Mouse (Mus musculus) stomach, postnatal 0 days (tissue): ENCODE results near the gene Fam124b. TPM values are rescaled to one million over a fixed set of nuclear protein-coding genes. Genes with fewer than 3 reads are reported as not detected.

Experiments used
- ATAC-seq: fragments of 200-750 bp; cut with Nextera tagmentation; 2 replicates; pipeline ENCODE4 v1.8.0; 2017; ENCODE audit not compliant: low FRiP score, low TSS enrichment
- DNase-seq: peaks from one replicate; pipeline ENCODE4 v3.0.0-alpha.2; 2016; ENCODE audit warnings: low spot score
- H3K27ac ChIP-seq: fragments of 300-500 bp; sonication (generic); replicated peaks from 2 replicates; pipeline ENCODE4 v1.5.1; 2014; ENCODE audit warnings: mild to moderate bottlenecking, control low read depth
- H3K27me3 ChIP-seq: fragments of 300-500 bp; sonication (generic); 2 replicates; pipeline ENCODE4 v1.6.1; 2014; ENCODE audit warnings: low read length; ENCODE audit not compliant: control insufficient read depth, insufficient read depth
- H3K36me3 ChIP-seq: fragments of 300-500 bp; sonication (generic); 2 replicates; pipeline ENCODE4 v1.6.1; 2014; ENCODE audit warnings: low read length, mixed read lengths; ENCODE audit not compliant: control insufficient read depth, insufficient read depth
- H3K4me1 ChIP-seq: fragments of 300-500 bp; sonication (generic); replicated peaks from 2 replicates; pipeline ENCODE4 v1.6.1; 2014; ENCODE audit warnings: antibody characterized with exemption; ENCODE audit not compliant: control insufficient read depth, insufficient read depth
- H3K4me2 ChIP-seq: fragments of 300-500 bp; sonication (generic); replicated peaks from 2 replicates; pipeline ENCODE4 v1.6.1; 2014; ENCODE audit warnings: low read depth, mild to moderate bottlenecking, control low read depth, moderate library complexity
- H3K4me3 ChIP-seq: fragments of 300-500 bp; sonication (generic); 2 replicates; pipeline ENCODE4 v1.5.1; 2014; ENCODE audit warnings: low read depth, low read length, control low read depth
- H3K9ac ChIP-seq: fragments of 300-500 bp; sonication (generic); 2 replicates; pipeline ENCODE4 v1.6.1; 2014; ENCODE audit warnings: mild to moderate bottlenecking, low read length, control low read depth, mixed read lengths
- H3K9me3 ChIP-seq: fragments of 300-500 bp; sonication (generic); 2 replicates; pipeline ENCODE4 v1.6.1; 2016; ENCODE audit warnings: low read length; ENCODE audit not compliant: control insufficient read depth
- CTCF ChIP-seq: IDR thresholded peaks from 2 replicates; pipeline ENCODE4 v1.5.1; 2016; ENCODE audit warnings: antibody characterized with exemption, low read depth, mild to moderate bottlenecking, moderate library complexity
- EP300 ChIP-seq: optimal IDR thresholded peaks from 2 replicates; pipeline ENCODE3; 2016; ENCODE audit warnings: antibody characterized with exemption
- WGBS: fragments of 180-500 bp; shearing (Covaris S2); extraction: QIAGEN DNeasy Blood & Tissue Kit; methylation state at CpG from one replicate; pipeline ENCODE4 v1.1.7; 2014; 5-methylcytosine and 5-hydroxymethylcytosine counted together
- polyA plus RNA-seq: library from polyadenylated mRNA; unstranded; fragments of >200 nt; fragmentation: Nextera tagmentation; extraction: Ambion mirVana; gene quantifications from 2 replicates; pipeline ENCODE4 v1.2.1, GENCODE M21; 2015

The Fam124b gene
- polyA plus RNA-seq, 1 experiment from 2014 or later = 0.29 TPM

DNA sequence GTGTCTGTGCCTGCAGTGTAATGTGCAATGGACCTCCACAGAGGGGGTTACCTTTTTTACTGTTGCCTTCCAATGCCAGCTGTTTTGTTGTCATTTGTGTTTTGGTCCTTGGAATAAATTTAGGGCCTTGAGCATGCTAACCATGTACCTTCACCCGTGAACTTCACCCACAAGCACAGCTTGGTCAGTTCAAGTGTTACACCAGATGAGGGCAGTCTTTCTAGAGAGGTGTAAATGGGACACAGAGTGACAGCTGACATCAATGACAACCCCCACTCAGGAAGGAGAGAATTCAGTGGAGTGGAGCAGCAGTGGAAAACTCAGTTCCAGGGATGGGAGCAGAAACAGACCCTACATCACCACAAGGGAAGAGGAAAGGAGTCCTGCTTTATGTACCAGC is 12.3 kb upstream of the Fam124b start:
- WGBS = 79% methylated on average over 1 of the region's 1 CpGs
- ATAC-seq = no peak
- Histone ChIP-seq H3K4me1 (no peaks in the 10 kb centered on the region), H3K36me3 (no peaks in the 10 kb centered on the region), H3K4me2 (no peak overlapping the region), H3K9me3 (no peaks in the 10 kb centered on the region), H3K4me3 (no peak overlapping the region), H3K27ac (no peak overlapping the region), H3K27me3 (no peaks in the 10 kb centered on the region), H3K9ac (no peak overlapping the region)
- TF ChIP-seq CTCF (peak; percentile 46), EP300 (no peak)
- no peak for DNase-seq

DNA sequence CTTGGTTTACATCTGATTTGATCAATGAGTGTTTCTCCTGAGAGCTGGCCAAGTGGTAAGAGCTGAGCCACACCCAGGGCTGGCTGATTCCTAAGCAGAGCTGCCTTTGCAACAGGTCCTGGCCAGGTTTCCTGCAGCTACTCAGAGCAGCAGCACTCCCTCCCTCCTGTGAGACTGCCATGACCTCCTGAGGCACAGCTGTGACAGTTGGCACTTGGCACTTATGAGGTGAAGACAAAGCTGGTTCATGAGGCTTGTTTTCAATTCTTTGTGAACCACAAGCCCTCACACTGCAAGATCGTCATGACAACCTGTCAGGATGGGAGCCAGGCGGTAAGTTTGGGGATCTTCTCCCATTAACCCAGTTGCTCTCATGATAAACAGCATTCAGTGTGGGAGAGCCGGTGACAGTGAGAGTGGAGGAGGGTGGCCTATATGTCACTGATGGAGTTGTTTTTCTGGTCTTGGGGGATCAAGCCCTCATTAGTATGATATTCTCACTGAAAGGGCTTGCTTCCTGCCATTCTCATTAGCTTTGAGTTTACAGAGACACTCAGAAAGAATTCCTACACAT is 6.7 kb upstream of the Fam124b start:
- WGBS = 17% methylated on average over 3 of the region's 3 CpGs
- no peak overlapping the region for H3K27ac ChIP-seq
- H3K36me3 ChIP-seq = no peaks in the 10 kb centered on the region
- TF ChIP-seq EP300 = no peak
- no peak for TF ChIP-seq CTCF
- no peak overlapping the region for H3K4me2 ChIP-seq
- no peak overlapping the region for H3K9ac ChIP-seq
- ATAC-seq (no peak), DNase-seq (no peak)
- H3K4me1 ChIP-seq = no peaks in the 10 kb centered on the region
- no peak overlapping the region for H3K4me3 ChIP-seq
- no peaks in the 10 kb centered on the region for H3K27me3 ChIP-seq
- H3K9me3 ChIP-seq = no peaks in the 10 kb centered on the region

DNA sequence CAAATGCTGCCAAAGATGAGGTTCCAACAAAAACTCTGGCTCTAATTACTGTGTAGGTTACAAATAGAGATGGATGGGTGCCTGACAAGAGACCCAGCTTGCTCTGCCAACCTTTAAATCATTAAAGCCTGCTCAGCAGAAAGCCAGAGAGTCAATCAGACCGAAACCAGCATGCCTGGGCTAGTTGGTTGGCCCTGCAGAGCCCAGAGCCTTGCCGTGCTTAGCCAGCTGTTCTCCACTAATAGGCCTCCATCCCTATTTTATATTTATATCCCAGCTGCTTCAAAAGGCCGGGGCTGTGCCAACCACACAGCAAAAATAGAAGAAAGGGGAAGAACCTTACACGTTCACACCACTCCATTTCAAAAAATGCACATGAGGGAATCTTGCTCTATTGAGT is 2.9 kb upstream of the Fam124b start:
- DNase-seq (no peak), ATAC-seq (no peak)
- TF ChIP-seq CTCF = no peak
- peak; percentile 30 for TF ChIP-seq EP300
- Histone ChIP-seq H3K27ac (no peak overlapping the region), H3K27me3 (no peaks in the 10 kb centered on the region), H3K36me3 (no peaks in the 10 kb centered on the region), H3K9ac (no peak overlapping the region), H3K4me2 (no peak overlapping the region), H3K9me3 (no peaks in the 10 kb centered on the region), H3K4me1 (no peaks in the 10 kb centered on the region), H3K4me3 (no peak overlapping the region)
- 42% methylated on average over 4 of the region's 4 CpGs for WGBS

DNA sequence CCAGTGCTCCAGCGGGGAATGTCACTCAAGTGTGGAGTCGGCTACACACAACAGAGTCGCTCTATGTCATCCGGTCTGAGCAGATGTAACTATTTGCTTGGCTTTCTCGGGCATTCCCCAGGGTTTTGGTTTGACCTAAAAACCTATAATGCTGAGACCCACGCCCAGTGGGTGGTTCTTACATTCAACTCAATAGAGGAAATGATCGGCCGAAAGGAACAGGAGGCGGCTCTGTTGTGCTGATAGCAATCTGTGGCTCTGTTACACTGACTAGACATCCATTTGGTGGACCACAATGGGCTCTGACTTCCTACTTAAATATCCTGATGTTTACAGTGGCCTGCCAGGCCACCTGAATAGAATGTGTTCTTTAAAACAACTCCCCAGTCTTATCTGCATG is 4.4 kb downstream of the Fam124b start:
- Histone ChIP-seq H3K4me3 (no peak overlapping the region), H3K27me3 (no peaks in the 10 kb centered on the region), H3K4me2 (no peak overlapping the region), H3K27ac (no peak overlapping the region; the same call in 1 of the 2 replicates), H3K4me1 (no peaks in the 10 kb centered on the region), H3K36me3 (no peaks in the 10 kb centered on the region), H3K9ac (no peak overlapping the region), H3K9me3 (no peaks in the 10 kb centered on the region)
- DNase-seq (no peak), ATAC-seq (no peak)
- 55% methylated on average over 9 of the region's 9 CpGs for WGBS
- no peak for TF ChIP-seq EP300
- no peak for TF ChIP-seq CTCF

DNA sequence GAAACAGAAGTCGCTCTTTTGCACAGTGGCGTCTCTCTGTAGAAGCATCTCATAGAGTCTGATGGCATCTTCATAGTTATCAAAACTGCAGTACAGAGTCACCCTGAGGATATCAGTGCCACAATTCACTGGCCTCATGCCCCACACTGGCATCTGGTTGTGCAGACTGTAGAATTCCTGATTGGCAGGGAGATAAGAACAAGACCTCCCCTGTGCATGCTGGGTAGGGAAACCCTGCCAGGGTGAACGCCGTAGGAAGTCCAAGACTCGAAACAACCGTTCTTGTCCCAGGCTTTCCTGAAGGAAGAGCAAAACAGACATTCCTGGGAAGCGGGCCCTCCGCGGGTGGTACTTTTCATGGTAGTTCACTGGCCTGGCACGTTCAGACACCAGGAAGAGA is 5.1 kb downstream of the Fam124b start:
- Histone ChIP-seq H3K36me3 (no peaks in the 10 kb centered on the region), H3K4me1 (no peaks in the 10 kb centered on the region), H3K27me3 (no peaks in the 10 kb centered on the region), H3K27ac (peak overlapping the region; percentile 59; the same call in 1 of the 2 replicates), H3K9me3 (no peaks in the 10 kb centered on the region), H3K4me3 (no peak overlapping the region; the same call in 1 of the 2 replicates), H3K9ac (no peak overlapping the region), H3K4me2 (peak overlapping the region; percentile 14; the same call in 1 of the 2 replicates)
- no peak for DNase-seq
- TF ChIP-seq EP300 (no peak), CTCF (no peak)
- 86% methylated on average over 10 of the region's 10 CpGs for WGBS
- no peak for ATAC-seq

DNA sequence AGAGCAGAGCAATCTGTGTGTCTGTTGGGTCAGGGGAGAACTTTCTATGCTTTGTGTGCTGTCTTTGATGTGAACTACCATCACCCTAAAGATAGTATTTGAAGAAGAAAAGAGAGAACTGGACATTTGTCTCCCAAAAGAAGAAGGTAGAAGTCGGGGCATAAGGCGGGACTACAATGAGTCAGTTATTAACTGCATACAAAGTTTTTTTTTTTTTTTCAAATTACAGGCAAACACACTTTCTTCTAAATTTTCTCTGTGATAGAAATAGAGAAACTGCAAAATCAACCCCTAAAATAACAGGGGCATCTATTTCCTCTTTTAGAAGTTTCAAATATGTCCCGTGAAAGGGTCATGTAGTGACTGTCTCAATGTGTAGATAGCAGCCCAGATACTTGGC is 16.0 kb downstream of the Fam124b start:
- ATAC-seq (no peak), DNase-seq (no peak)
- Histone ChIP-seq H3K36me3 (no peaks in the 10 kb centered on the region), H3K27ac (no peak overlapping the region), H3K4me2 (no peak overlapping the region), H3K9ac (no peak overlapping the region), H3K9me3 (no peaks in the 10 kb centered on the region), H3K27me3 (no peaks in the 10 kb centered on the region), H3K4me3 (no peak overlapping the region), H3K4me1 (no peaks in the 10 kb centered on the region)
- TF ChIP-seq CTCF (no peak), EP300 (no peak)
- WGBS = 81% methylated on average over 3 of the region's 3 CpGs
